Mouse (Mus musculus) cerebellum, postnatal 4 days (tissue): ENCODE results near the gene Kng2.
A peak's percentile ranks its signal among the peaks of the same experiment; 100 is the strongest.
"Not testable (repeated sequence)": the region's sequence is repeated elsewhere in the genome, so short reads cannot be mapped to it uniquely, and the experiment has no call there.

Source experiments
- DNase-seq, 2 experiments: peaks; one replicate each; pipeline ENCODE4 v3.0.0; 2022; ENCODE audit warnings: low spot score in 2 of 2, mixed read lengths in 1 of 2

Kng2 gene

GRCm38 (mm10) chr16:23028966-23029600 lies at the start of gene Kng2:
Kng2 (minus strand) TSS chr16:23029482.
- not testable (repeated sequence) for DNase-seq

GRCm38 (mm10) chr16:23077516-23077915 lies 48.2 kb upstream of the Kng2 start:
- not testable (repeated sequence) for DNase-seq

- DNase-seq: not testable (repeated sequence)
These were observed 31.6 kb upstream of the Kng2 start for GRCm38 (mm10) chr16:23060781-23061325.

GRCm38 (mm10) chr16:23059630-23060029 lies 30.3 kb upstream of the Kng2 start:
- DNase-seq: not testable (repeated sequence)

GRCm38 (mm10) chr16:23057668-23058447 lies 28.6 kb upstream of the Kng2 start, which contains the start of gene Kng1:
Kng1 (plus strand) TSS chr16:23057865.
- not testable (repeated sequence) for DNase-seq

GRCm38 (mm10) chr16:23046319-23046718 lies 17.0 kb upstream of the Kng2 start:
- peak in 1 of 2 experiments; percentile 7 for DNase-seq

GRCm38 (mm10) chr16:23040876-23041275 lies 11.6 kb upstream of the Kng2 start:
- no peak for DNase-seq

GRCm38 (mm10) chr16:23039281-23039680 lies 10.0 kb upstream of the Kng2 start:
- DNase-seq: no peak

GRCm38 (mm10) chr16:23037744-23038143 lies 8.5 kb upstream of the Kng2 start:
- DNase-seq: no peak

GRCm38 (mm10) chr16:23033673-23034072 lies 4.4 kb upstream of the Kng2 start:
- no peak for DNase-seq

- no peak for DNase-seq
These were observed 1.6 kb upstream of the Kng2 start for GRCm38 (mm10) chr16:23030673-23031435.

GRCm38 (mm10) chr16:23027341-23027740 lies 1.9 kb downstream of the Kng2 start:
- not testable (repeated sequence) for DNase-seq

GRCm38 (mm10) chr16:23026582-23026981 lies 2.7 kb downstream of the Kng2 start:
- no peak for DNase-seq

- DNase-seq: no peak
These were observed 4.2 kb downstream of the Kng2 start for GRCm38 (mm10) chr16:23025111-23025510.

- DNase-seq: not testable (repeated sequence)
These were observed 8.7 kb downstream of the Kng2 start for GRCm38 (mm10) chr16:23020571-23020970.

- not testable (repeated sequence) for DNase-seq
These were observed 14.6 kb downstream of the Kng2 start for GRCm38 (mm10) chr16:23014645-23015044.

- DNase-seq: not testable (repeated sequence)
These were observed 15.5 kb downstream of the Kng2 start for GRCm38 (mm10) chr16:23013786-23014185.

- DNase-seq: not testable (repeated sequence)
These were observed 32.3 kb downstream of the Kng2 start for GRCm38 (mm10) chr16:22996951-22997350.

- DNase-seq: no peak
These were observed 61.8 kb downstream of the Kng2 start for GRCm38 (mm10) chr16:22967383-22968030.

- DNase-seq: no peak
These were observed 66.0 kb downstream of the Kng2 start for GRCm38 (mm10) chr16:22963293-22963692.

GRCm38 (mm10) chr16:22962256-22962655 lies 67.0 kb downstream of the Kng2 start:
- DNase-seq: no peak
